Mouse (Mus musculus): ENCODE data around the gene Ccdc191.

Ccdc191 gene

DNA sequence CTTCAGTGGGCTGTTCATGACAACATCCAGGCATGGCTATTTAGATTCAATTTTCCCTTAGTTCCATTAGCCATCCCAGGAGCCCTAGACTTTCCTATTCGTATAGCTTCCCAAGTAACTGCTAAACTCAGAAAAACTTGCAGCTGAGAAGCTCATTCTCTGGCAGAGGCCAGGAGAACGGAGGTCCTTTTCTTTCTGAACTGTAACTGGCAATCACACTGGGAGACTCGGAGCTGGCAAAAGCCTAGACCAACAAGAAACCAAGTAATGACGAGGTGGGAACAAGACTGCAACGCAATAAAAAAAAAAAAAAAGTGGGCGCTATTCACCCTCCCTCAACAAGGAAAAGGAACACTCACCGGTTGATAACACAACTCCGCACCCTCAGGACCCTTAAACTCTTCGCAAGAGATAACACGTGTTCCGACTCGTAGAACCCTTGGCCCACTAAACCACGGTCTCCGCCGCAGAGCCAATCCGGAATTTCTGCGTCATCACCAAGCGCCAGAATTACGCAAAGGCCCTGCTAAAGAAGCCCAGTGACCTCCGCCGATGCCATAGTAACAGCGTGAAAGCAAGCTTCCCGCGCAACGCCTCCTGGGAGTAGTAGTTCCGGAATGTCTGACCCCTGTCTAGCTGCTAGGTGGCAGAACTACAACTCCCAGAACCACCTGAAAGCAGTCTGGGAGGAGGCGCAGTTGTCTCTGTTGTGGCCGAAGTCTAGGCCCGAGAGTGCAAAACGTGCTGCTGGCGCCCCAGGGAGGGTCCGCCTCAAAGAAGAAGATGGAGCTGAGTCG is at the start of gene Ccdc191:
Gene Ccdc191 (plus strand): TSS at position 593 of the 797 bp plus-strand sequence.
- TF ChIP-seq GATA4 (IDR thresholded peaks at IDR 0.05; ENCODE audit: insufficient replicate concordance, low read length): peak; percentile 40; the same call in 1 of the 2 replicates

DNA sequence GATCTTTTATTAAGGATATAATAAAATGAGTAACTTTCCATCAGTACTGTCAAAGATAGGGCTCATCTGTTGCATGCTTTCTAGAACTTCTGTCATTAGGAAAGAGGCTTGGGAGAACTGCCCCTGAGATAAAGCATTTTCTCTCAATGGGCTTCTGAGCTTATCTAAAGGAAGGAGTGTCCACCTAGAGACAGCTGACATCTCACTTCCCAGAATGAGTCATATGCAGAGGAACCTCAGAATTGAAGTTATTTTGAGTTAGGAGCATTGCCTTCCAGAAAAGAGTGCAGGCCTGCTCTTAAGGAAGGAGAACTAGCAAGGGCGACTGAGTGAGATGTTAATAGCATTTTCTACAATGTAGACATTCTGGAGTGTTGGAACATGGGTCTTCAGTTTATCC is 48.4 kb upstream of the Ccdc191 start:
- TF ChIP-seq GATA4 (IDR thresholded peaks at IDR 0.05; ENCODE audit: insufficient replicate concordance, low read length): no peak

DNA sequence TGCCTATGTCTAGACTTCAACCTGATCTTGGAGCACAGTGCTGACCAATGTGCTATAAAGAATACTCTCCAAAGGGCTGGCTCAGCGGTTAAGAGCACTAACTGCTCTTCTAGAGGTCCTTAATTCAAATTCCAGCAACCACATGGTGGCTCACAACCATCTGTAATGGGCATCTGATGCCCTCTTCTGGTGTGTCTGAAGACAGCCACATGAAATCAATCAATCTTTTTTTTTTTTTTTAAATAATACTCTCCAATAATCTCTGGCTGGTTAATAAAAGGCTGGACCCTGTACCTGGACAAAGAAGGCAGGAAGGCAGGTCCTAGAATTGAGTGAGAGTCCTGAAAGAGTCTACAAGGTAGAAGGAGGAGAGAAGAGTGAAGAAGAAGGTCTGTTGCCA is 39.8 kb upstream of the Ccdc191 start:
- TF ChIP-seq GATA4 (IDR thresholded peaks at IDR 0.05; ENCODE audit: insufficient replicate concordance, low read length): no peak

DNA sequence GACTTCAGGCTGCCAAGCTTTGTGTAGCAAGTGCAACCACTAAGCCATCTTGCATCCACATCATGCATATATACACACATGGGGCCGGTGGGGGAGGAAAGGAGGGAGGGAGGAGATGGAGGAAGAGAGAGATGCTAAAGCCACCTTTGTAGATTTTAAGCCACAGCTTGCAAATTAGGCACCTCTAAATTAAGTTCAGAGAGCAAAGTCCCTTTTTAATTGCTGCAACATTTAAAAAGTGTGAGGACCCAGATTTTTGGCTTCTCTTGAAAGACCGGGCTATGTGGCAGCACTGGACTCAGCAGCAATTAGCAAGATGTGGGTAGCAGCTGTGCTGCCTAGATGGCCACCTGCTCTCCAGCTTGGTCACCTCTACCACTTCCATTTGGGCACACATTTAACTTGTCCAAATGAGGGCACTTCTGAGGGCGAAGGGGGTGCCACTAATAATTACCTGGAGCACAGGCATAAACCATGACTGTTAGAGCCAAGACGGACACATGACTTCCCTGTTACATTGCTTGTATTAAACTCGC is 30.6 kb upstream of the Ccdc191 start:
- no peak for TF ChIP-seq GATA4 (IDR thresholded peaks at IDR 0.05; ENCODE audit: insufficient replicate concordance, low read length)

DNA sequence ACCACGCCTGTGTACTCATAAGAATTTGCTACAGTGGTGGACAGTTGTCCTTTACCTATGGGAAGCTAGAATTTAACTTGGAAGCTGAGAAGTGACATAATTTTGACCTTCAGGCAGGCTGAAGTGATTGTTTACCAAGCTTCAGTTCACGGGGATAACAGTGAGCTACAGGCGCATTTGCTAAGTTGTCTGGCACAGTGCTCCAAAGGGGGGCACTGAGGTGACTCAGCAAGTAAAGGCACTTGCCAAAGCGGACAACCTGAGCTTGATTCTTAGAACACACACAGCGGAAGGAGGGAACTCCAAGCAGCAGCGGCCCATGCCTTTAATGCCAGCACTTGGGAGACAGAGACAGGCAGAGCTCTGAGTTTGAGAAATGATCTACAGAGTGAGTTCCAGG is 29.0 kb upstream of the Ccdc191 start:
- TF ChIP-seq GATA4 (IDR thresholded peaks at IDR 0.05; ENCODE audit: insufficient replicate concordance, low read length): no peak

DNA sequence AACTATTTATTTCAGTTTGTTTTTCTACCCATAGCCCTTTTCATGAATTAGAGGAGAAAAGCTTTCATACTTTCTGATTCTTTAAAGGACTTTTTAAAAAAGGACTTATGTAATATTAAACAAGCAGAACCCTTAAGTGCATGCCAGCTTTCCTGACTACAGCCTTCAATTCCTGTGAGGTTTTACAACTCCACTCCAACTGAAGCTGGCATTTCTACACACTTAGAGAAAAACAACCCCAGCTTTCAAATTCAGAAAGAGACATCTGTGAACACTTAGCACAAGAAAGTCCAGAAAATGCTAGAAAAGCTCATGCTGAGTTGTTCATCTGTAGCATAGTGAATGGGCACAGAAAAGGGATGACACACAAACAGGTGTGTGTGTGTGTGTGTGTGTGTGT is 19.8 kb upstream of the Ccdc191 start:
- TF ChIP-seq GATA4 (IDR thresholded peaks at IDR 0.05; ENCODE audit: insufficient replicate concordance, low read length): no peak

DNA sequence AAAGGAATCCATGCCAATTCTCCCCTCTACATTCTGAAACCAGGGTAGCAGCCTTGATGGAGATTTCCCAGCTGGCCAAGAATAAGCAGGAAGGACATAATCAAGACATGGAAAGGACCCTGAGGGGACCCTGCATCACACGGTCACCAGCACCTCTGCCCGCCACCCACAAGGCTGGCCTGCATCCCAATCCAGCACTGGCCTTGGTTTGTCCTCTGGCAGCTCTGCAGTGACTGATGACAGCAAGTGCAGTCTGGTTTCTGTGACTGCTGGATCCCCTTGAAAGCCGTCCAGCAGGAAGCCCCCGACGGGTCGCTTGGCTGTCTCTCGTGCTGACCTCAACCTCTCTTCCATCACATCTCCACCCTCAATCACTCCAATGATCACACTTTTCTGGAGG is 18.2 kb upstream of the Ccdc191 start:
- no peak for TF ChIP-seq GATA4 (IDR thresholded peaks at IDR 0.05; ENCODE audit: insufficient replicate concordance, low read length)

DNA sequence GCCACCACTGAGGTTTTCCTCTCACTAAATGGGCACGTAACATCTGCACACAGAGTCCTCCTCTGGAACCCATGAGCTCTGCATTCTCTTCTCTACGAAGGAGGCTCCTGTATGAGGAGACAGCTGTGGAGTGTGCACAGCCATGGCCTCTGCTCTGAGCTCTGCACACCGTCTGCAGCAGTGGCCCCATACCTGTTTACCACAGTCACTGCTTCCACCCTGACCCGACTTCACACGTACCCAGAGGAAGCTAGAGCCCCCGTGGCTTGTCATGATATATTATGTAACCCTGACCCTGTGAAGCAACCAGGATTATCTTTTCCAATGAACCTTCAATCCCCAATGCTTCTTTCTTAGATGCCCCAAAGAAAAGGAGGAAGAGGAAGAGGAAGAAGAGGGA is 9.8 kb upstream of the Ccdc191 start:
- no peak for TF ChIP-seq GATA4 (IDR thresholded peaks at IDR 0.05; ENCODE audit: insufficient replicate concordance, low read length)

DNA sequence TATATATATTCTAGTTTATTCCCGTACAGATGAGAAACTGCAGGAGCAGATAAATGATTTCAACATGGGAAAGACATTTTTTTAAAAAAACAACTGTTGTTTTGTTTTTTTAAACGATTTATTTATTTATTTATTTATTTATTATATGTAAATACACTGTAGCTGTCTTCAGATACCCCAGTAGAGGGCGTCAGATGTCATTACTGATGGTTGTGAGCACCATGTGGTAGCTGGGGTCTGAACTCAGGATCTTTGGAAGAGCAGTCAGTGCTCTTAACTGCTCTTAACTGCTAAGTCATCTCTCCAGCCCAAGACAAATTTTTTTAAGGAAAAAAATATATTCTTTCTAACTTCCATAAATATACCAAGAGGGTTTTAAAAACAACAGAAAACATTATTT is 8.0 kb upstream of the Ccdc191 start:
- TF ChIP-seq GATA4 (IDR thresholded peaks at IDR 0.05; ENCODE audit: insufficient replicate concordance, low read length): no peak

DNA sequence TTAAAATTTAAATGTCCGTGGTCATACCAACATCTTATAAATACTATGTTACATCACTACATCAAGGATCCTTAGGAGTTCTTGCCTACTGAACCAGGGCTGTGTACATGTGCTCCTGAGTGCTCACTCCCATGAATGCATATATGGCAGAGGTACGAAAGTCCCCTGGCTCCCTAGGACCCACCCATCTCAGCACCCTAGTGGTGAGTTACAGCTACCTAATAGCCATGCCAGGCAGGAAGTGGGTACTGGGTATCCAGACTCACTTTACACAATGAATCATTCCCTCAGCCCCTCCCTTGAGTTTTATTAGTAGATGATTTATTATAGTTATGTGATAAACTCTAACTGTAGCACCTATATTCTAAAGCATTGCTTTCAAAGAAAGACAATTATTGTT is 7.3 kb upstream of the Ccdc191 start:
- no peak for TF ChIP-seq GATA4 (IDR thresholded peaks at IDR 0.05; ENCODE audit: insufficient replicate concordance, low read length)

DNA sequence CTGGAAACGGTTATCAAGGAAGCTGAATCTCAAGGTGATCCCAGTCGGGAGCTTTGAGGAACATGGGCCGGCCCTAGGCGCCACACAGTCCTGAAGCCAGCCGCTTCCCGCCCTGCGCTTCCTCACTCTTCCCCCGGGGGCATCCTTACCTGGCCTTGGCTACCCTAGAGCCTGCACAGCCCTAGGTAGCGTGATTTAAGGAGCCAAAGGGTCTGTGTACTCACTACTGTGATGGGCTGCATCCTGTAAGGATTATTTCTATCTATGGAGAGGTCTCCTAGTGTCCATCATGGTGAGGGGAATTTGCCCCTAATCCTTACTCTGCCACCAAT is 371 bp downstream of the Ccdc191 start:
- TF ChIP-seq GATA4 (IDR thresholded peaks at IDR 0.05; ENCODE audit: insufficient replicate concordance, low read length): no peak

DNA sequence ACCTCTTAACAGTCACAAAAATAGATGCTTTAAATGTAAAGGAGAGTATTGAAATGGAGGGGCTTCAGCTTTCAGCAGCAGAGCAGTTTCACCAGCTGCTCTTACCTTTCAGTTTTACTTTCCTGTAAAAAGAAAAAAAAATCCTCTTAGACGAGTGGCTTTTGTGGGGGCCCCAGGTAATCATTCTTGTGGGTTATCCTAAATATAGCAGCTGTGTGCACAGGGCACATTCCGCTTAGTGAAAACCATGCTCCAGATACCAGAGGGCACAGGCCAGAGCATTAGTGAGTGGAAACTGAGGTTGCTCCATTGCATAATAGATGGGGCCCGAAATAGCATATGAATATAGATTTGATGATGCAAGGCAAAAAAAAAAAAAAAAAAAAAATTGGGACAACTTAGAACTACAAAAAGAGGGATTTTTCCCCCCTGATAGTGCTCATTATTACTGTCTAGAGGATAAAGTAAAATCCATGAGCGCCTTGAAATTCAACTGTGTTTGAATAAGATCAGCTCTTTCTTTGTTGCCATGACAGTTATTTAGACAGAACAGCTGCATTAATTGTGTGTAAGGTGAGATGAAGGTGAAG is 1.2 kb downstream of the Ccdc191 start:
- no peak for TF ChIP-seq GATA4 (IDR thresholded peaks at IDR 0.05; ENCODE audit: insufficient replicate concordance, low read length)

DNA sequence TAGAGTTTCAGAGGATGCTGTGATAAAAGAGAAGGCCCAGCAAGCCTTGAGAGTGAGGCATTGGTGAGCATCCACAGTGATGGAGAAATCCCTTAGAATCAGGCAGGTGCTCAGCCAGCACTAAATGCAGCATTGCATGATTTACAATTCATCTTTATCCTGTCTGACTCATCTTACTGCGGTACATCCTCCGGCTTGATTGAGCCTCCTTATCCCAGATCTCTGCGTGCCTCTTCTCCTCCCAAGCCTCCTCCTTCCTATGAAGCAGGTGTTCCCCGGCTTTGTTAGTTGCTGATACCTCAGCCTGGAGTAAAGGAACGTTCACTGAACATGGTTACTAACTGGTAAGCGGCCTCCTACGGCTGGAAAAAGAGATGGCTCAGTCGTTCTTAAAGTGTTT is 4.9 kb downstream of the Ccdc191 start:
- no peak for TF ChIP-seq GATA4 (IDR thresholded peaks at IDR 0.05; ENCODE audit: insufficient replicate concordance, low read length)

DNA sequence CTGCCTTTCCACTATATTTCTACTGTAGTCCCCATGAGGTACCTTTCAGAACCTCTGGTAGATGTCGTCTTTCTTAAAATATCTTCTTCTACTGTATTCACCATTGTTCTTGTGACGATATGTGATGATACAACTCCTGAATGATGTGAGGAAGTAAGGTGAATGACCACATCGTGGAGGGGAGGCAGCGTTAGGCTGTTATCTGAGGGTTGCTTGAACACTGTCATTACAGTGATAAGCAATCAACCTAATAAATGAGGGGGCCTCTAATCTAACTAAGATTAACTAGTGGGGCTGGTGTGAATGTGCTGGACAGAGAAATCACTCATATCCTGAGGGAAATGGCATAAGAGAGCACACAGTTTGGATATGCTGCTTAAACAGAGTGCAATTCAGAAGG is 10.5 kb downstream of the Ccdc191 start:
- no peak for TF ChIP-seq GATA4 (IDR thresholded peaks at IDR 0.05; ENCODE audit: insufficient replicate concordance, low read length)

DNA sequence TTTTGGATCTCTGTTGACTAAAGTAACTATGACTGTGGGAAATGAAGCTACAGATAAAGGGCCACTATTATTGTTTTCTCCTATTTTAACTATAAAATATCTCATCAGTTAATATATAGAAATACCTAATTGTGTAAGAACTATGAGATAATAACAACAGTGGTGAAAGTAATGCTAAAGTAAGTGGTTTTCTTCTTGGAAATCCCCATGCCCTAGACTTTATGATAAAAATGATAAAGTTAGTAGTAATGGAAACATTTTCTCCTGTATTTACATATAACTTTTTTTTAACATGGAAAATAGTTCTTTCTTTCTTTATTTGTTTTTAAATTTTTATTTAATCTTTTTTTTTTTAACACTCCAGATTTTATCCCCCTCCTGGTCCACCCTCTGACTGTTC is 11.0 kb downstream of the Ccdc191 start:
- no peak for TF ChIP-seq GATA4 (IDR thresholded peaks at IDR 0.05; ENCODE audit: insufficient replicate concordance, low read length)

DNA sequence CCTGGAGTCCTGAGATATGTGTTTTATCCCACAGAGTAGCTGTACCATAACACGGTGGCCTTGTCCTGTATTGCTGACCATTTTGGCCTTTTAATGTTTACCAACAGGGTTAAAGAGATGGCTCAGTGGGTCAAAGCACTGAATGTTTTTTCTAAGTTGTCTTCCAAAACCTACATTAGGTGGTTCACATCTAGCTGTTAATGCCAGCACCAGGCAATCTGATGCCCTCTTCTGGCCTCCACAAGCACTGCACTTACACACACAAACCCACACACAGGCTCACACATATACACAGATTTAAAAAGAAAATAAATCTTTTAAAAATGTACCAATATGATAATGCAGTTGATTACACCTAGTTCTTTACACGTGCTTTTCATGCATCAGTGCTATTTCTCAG is 19.3 kb downstream of the Ccdc191 start:
- TF ChIP-seq GATA4 (IDR thresholded peaks at IDR 0.05; ENCODE audit: insufficient replicate concordance, low read length): no peak

DNA sequence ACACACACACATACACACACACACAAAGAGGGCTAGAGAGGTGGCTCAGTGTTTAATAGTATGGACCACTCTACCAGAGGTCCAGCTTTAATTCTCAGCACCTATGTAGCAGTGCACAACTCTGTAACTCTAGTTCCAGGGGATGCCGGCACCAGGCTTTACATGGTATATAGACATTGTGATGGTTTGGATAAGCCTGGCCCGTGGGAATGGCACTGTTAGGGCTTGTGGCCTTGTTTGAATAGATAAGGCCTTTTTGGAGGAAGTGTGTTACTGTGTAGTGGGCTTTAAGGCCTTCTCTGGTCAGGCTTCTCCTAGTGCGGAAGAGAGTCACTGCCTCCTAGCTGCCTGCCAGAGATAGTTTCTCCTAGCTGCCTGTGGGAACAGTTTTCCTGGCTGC is 29.3 kb downstream of the Ccdc191 start:
- TF ChIP-seq GATA4 (IDR thresholded peaks at IDR 0.05; ENCODE audit: insufficient replicate concordance, low read length): no peak

Measured in liver, adult (tissue).